Mouse (Mus musculus) hindbrain, embryonic 15.5 days (tissue): ENCODE data around the gene Retnlg. TPM values are rescaled to one million over a fixed set of nuclear protein-coding genes. Genes with fewer than 3 reads are reported as not detected.

ENCODE experiments used
- ATAC-seq: fragments of 200-750 bp; cut with Nextera tagmentation; 2 replicates; pipeline ENCODE4 v1.8.0; 2017; ENCODE audit warnings: low read depth, moderate number of reproducible peaks, moderate TSS enrichment; ENCODE audit not compliant: low FRiP score
- H3K27ac ChIP-seq: fragments of 300-500 bp; sonication (generic); replicated peaks from 2 replicates; pipeline ENCODE4 v1.5.1; 2015; ENCODE audit warnings: mild to moderate bottlenecking, inconsistent platforms
- H3K27me3 ChIP-seq: fragments of 300-500 bp; sonication (generic); 2 replicates; pipeline ENCODE4 v1.6.1; 2015; ENCODE audit warnings: control low read depth, inconsistent platforms
- H3K36me3 ChIP-seq: fragments of 300-500 bp; sonication (generic); 2 replicates; pipeline ENCODE4 v1.6.1; 2015; ENCODE audit warnings: control low read depth, inconsistent platforms
- H3K4me1 ChIP-seq: fragments of 300-500 bp; sonication (generic); replicated peaks from 2 replicates; pipeline ENCODE4 v1.6.1; 2015; ENCODE audit warnings: control low read depth, inconsistent platforms
- H3K4me2 ChIP-seq: fragments of 300-500 bp; sonication (generic); 2 replicates; pipeline ENCODE4 v1.6.1; 2015; ENCODE audit warnings: moderate library complexity, mild to moderate bottlenecking, inconsistent platforms
- H3K4me3 ChIP-seq: fragments of 300-500 bp; sonication (generic); 2 replicates; pipeline ENCODE4 v1.5.1; 2015; ENCODE audit warnings: mild to moderate bottlenecking, inconsistent platforms
- H3K9ac ChIP-seq: fragments of 300-500 bp; sonication (generic); 2 replicates; pipeline ENCODE4 v1.6.1; 2015; ENCODE audit warnings: inconsistent platforms
- H3K9me3 ChIP-seq: fragments of 300-500 bp; sonication (generic); 2 replicates; pipeline ENCODE4 v1.6.1; 2016; ENCODE audit warnings: control low read depth, inconsistent platforms
- WGBS: fragments of 180-500 bp; shearing (Covaris S2); methylation state at CpG from one replicate; pipeline ENCODE4 v1.1.7; 2015; 5-methylcytosine and 5-hydroxymethylcytosine counted together
- polyA plus RNA-seq: library from polyadenylated mRNA; unstranded; fragments of >200 nt; fragmentation: Nextera tagmentation; extraction: Ambion mirVana; gene quantifications from 2 replicates; pipeline ENCODE4 v1.2.1, GENCODE M21; 2015

Gene Retnlg
- polyA plus RNA-seq, 1 experiment from 2014 or later = 0.83 TPM

DNA sequence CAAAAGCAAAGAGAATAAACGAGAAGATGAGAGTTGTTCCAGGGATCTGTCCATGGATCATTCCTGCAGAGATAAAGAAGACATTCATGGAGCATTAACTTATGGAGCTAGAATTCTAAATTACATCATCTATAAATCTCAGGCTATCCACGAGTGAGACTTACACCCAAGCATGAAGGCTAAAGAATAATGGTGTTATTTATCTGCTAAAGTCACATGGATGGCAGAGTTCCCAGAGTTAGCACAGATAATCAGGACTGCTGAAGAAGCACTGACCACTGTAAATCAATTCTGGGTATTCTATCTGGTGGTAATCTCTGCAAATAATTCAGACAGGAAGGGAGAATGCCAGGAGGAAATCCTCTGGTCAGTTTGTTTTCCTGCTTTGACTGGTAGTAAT lies 18.3 kb downstream of the Retnlg start:
- Histone ChIP-seq H3K4me3 (no peak overlapping the region), H3K9ac (no peak overlapping the region), H3K27me3 (no peaks in the 10 kb centered on the region), H3K36me3 (no peaks in the 10 kb centered on the region), H3K4me1 (no peaks in the 10 kb centered on the region), H3K9me3 (no peaks in the 10 kb centered on the region), H3K27ac (no peak overlapping the region), H3K4me2 (no peak overlapping the region)
- 56% methylated on average over 2 of the region's 2 CpGs for WGBS
- ATAC-seq = no peak

DNA sequence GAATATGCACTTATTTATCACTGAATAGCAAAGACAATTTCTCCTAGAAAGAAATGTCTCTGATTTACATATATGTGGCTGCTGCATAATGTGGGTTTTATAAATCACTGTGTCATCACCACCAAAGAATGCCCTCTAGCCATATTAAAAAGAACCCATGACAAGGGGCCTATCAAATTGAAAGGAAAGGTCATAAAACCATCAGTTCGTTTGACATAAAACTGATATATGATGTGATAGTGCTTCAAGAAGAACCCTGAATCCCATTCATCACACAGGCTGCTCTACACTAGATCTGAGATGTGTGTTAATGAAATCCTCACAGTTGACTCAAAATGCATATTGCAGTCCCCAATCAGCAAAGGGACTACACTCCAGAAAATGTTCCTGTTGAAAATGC lies 27.4 kb downstream of the Retnlg start:
- no peak overlapping the region for H3K4me2 ChIP-seq
- WGBS = 78% methylated on average over 1 of the region's 1 CpGs
- H3K27me3 ChIP-seq = no peaks in the 10 kb centered on the region
- H3K9ac ChIP-seq = no peak overlapping the region
- H3K4me3 ChIP-seq = no peak overlapping the region
- no peak overlapping the region for H3K27ac ChIP-seq
- H3K36me3 ChIP-seq = no peaks in the 10 kb centered on the region
- H3K9me3 ChIP-seq = no peaks in the 10 kb centered on the region; the same call in 1 of the 2 replicates
- H3K4me1 ChIP-seq = no peaks in the 10 kb centered on the region
- ATAC-seq = no peak

DNA sequence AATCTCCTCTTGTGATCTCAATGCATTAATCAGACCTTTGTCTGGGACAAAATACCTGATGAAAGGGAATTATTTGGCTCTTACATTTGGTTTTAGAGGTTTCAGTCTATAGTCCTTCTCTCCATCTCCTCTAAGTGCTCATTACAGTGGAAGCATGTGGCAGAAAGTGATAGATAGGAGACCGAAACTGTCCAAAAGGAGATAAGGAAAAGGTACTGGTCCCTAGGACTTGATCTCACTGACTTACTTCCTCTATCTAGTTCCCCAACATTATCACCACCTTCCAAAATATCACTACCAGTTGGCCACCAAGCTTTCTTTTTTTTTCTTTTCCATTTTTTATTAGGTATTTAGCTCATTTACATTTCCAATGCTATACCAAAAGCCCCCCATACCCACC lies 38.8 kb downstream of the Retnlg start:
- no peak overlapping the region for H3K4me2 ChIP-seq
- no peak for ATAC-seq
- no peak overlapping the region for H3K9ac ChIP-seq
- no peaks in the 10 kb centered on the region for H3K4me1 ChIP-seq
- WGBS = 100% methylated on average over 1 of the region's 1 CpGs
- H3K4me3 ChIP-seq = no peak overlapping the region
- H3K36me3 ChIP-seq = no peaks in the 10 kb centered on the region
- no peaks in the 10 kb centered on the region for H3K9me3 ChIP-seq
- H3K27me3 ChIP-seq = no peaks in the 10 kb centered on the region
- H3K27ac ChIP-seq = no peak overlapping the region

DNA sequence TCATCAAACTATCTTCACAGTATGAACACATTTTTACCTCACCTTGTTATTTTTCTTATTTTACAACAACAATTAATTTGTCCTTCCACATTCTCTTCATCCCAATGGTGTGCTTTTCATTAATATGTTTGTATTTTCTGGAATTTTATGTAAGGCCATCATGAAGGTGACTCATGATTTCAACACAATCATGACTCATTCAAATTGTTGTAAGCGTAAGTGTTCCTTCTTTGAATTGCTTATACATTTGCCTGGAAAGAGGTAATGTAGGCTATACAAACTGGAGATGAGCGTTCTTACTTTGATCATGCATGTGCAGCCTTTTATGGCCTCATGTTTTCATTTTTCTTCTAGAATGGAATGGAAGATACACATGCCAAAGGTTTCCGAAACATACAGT lies 40.8 kb downstream of the Retnlg start:
- H3K4me3 ChIP-seq = no peak overlapping the region
- no peak overlapping the region for H3K4me2 ChIP-seq
- no peaks in the 10 kb centered on the region for H3K4me1 ChIP-seq
- H3K27ac ChIP-seq = no peak overlapping the region
- no peaks in the 10 kb centered on the region for H3K36me3 ChIP-seq
- WGBS = 99% methylated on average over 3 of the region's 3 CpGs
- ATAC-seq = no peak
- H3K9me3 ChIP-seq = no peaks in the 10 kb centered on the region
- no peaks in the 10 kb centered on the region for H3K27me3 ChIP-seq
- H3K9ac ChIP-seq = no peak overlapping the region

DNA sequence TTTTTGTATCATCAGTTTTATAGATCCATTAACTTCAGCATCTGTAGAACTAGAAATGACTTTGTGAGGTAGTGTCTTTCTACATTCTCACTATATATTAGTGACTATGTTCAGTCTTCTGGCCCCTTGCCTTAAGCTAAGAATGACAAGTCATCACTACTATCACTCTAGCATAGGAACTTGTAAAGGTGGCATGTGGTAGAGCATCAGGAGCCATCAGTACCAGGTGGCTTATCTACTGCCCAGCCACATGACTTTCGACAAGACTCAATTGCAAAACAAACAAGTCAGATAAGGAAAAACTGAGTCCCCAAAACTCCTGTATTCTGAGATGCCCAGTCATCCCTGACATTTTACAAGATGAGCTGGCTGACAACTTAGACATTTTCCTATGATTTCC lies 51.3 kb downstream of the Retnlg start:
- Histone ChIP-seq H3K4me1 (no peaks in the 10 kb centered on the region), H3K4me3 (no peak overlapping the region), H3K4me2 (no peak overlapping the region), H3K27me3 (no peaks in the 10 kb centered on the region), H3K9me3 (no peaks in the 10 kb centered on the region), H3K27ac (no peak overlapping the region), H3K36me3 (peaks cover 43% of the 10 kb centered on the region), H3K9ac (no peak overlapping the region)
- 97% methylated on average over 1 of the region's 1 CpGs for WGBS
- no peak for ATAC-seq

Other genes with a start within 250 kb of the Retnlg start
- gene Trat1, start 100.6 kb upstream of the Retnlg start, polyA plus RNA-seq = 0.03 and 0.08 TPM in 2 replicates
- not detected in 2 replicates for gene Retnlb, start 55.8 kb upstream of the Retnlg start, polyA plus RNA-seq
- not detected in 2 replicates for gene Retnla, start 30.1 kb upstream of the Retnlg start, polyA plus RNA-seq
- 53.4 and 55.8 TPM in 2 replicates for gene Dzip3, start 121.5 kb downstream of the Retnlg start, polyA plus RNA-seq
- gene Cip2a, start 121.6 kb downstream of the Retnlg start, polyA plus RNA-seq = 7.3 and 8.9 TPM in 2 replicates
- gene Myh15, start 184.9 kb downstream of the Retnlg start, polyA plus RNA-seq = 0.08 and 0.09 TPM in 2 replicates